Mouse (Mus musculus) left cerebral cortex, postnatal 10 days (tissue): ENCODE data around the gene Armc9. TPM values are rescaled to one million over a fixed set of nuclear protein-coding genes. Genes with fewer than 3 reads are reported as not detected.

Experiments
- DNase-seq, 2 experiments: peaks; one replicate each; pipeline ENCODE4 v3.0.0; 2021 to 2022; ENCODE audit warnings: low spot score in 2 of 2, mixed read lengths in 1 of 2; ENCODE audit errors: extremely low spot score in 1 of 2
- intact Hi-C: fragments of 180-260 bp; cut with DNase I; formaldehyde crosslinking; loops from one replicate; pipeline ENCODE4 v1.15.1; 2025
- total RNA-seq, 2 experiments: library from RNA; stranded (reverse); gene quantifications; 2 replicates each; pipeline ENCODE4 v1.2.3; 2021

The Armc9 gene
- 10 to 100 TPM; 40.7 to 45.7 TPM for total RNA-seq

- DNase-seq: peak; percentile 96 to 97
- intact Hi-C loops: no loop called here
These were observed at the start of gene Armc9 for GRCm38 (mm10) chr1:86154133-86154823. TSS of gene Armc9 (plus strand) at chr1:86154780.

DNA sequence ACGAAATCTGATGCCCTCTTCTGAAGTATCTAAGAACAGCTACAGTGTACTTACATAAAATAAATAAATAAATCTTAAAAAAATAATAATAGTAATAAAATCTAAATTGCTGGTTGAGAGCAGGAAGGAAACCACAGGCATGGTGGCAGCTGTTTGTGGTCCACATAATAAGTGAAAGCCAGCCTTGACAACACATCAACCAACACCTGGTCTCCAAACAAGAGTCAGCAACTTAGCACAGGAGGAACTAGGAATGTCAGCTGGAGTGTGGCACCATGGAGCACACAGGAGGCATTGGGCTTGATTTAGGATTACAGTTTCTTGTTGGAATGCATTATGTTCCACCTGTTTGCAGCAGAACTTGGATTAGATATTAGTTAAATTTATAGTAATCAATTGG lies 49.5 kb upstream of the Armc9 start:
- intact Hi-C loops: no loop called here
- DNase-seq: no peak

- intact Hi-C loops: no loop called here
- peak; percentile 27 to 37 for DNase-seq
These were observed 42.8 kb upstream of the Armc9 start, which contains the start of gene Htr2b for GRCm38 (mm10) chr1:86111779-86112178. TSS of gene Htr2b (minus strand) at chr1:86111970.

DNA sequence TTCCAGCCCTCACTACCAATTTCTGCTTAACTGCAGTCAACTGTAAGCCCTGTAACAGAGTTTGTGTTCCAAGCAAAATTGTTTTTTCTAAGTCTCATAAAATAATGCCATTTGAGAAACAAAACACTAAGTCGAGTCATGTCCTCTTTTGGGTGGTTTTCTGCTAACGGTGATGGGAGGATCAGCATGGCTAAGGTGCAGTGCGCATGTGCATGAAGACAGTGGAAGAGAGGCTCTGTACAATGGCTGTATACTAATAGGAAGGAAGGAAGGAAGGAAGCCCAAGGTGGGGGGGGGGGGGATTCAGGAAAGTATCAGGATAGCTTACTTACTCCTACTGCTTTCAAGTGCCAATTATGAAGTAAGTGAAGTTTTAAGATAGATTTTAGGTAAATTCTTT lies 40.4 kb upstream of the Armc9 start:
- intact Hi-C loops: no loop called here
- no peak for DNase-seq

GRCm38 (mm10) chr1:86119549-86119948 lies 35.0 kb upstream of the Armc9 start:
- no peak for DNase-seq
- intact Hi-C loops: no loop called here

- no peak for DNase-seq
- intact Hi-C loops: loop anchor here (5.0 kb wide), 1 partner anchor 44 kb away; no protein-coding TSS in a partner anchor
These were observed 28.5 kb upstream of the Armc9 start for GRCm38 (mm10) chr1:86126036-86126435.

DNA sequence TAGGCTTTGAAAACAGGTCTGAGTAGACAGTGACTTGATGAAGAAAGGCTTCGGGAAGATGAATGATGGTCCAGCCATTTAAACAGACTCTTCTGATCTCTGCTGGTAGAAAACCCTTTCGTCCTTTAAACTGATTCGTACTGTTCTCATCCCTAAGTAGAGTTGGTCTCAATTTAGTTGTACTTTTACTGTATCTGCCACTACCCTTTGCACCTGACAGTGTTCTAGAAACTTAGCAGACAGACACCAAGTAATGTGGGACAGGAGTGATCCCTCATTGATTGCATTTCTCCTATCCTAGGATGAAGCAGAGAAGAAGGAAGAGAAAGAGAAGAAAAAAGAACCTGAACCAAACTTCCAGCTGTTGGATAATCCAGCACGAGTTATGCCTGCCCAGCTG lies 21.2 kb upstream of the Armc9 start, which contains the start of gene Gm21972:
Gm21972 (plus strand) TSS at position 301 of the 400 bp plus-strand sequence.
- intact Hi-C loops: loop anchor here (5.0 kb wide), 1 partner anchor 41 kb away; no protein-coding TSS in a partner anchor
- DNase-seq: no peak

DNA sequence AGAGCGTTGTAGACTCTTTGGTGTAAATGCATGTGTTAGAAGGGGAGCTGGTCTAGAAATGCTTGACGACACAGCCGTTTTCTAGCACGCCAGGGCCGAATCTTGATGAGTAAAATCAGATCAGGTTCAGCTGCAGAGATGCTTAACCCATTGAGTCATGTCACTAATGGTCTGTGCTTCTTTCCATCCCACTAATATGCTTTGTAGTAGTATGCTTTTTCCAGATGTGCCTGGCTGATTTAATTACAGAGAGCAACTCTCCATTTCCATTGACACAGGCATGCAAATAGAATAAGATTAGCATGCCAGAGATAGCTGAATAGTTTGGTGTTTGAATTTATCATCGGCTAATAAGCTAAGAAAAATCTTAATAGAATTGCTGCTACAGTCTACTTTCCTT lies 19.3 kb upstream of the Armc9 start:
- no peak for DNase-seq
- intact Hi-C loops: no loop called here

DNA sequence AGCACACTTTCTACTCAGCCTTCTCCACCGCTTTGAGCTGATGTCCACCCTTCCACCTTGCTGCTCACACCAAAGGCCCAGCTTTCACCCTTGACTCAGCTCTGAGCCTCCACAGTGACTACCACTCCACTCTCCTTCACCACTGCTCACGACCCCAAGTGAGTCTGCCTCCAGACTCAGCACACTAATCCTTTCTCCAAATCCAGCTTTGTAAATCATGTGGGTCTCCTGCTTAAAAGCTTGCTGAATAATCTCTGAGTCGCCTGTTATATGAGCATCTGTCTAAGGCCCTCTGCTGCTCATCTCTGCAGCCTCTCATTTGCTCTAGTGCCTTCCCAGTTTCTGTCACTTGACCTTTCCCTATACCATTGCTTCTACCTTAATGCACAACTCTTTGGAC lies 13.5 kb upstream of the Armc9 start:
- intact Hi-C loops: no loop called here
- no peak for DNase-seq

GRCm38 (mm10) chr1:86143165-86143564 lies 11.4 kb upstream of the Armc9 start:
- no peak for DNase-seq

DNA sequence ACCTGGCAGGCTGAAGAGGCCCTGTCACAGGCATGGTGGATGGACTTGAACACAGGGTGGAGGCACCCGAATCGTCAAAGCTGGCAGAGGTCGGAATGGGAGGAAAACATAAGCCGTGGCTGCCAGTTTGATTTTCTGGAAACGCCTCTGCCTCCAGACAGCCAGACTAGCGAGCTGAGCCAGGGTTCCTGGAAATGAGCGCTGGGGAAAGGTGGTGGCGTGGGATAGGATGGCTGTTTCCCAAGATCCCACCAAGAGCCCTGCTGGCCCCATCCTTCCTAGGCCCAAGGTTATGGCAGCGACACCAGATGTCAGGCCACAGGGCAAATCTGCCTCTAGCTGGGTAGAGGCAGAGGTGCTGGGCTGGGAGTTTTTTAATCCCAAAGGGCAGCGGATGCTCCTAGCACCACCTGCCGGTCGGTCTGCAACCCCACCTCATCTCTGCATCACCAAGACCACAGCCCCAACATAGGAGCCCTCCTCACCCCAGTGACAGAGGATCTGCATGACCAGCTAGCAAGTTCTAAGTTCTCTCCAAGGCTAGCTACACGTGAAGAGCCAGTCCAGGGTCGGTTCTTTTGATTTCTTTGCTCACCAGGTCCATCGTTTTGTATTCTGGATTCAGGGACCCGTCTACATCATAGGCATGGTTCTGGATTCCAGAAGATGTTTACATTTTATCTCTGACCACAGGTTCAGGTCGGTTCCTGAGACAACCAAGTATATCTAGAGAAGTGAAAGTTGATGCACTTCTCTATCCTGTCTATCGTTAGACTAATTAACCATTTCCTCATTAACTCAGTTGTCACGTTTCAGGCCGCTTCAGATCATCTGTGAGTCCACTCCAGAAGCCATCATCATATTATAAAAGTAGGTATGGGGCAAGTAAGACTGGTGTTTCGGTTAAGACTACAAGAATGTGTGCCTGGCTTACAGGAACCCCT lies 10.3 kb upstream of the Armc9 start:
- DNase-seq: no peak
- intact Hi-C loops: no loop called here

More at GRCm38 (mm10) chr1:86143165-86143564, 11.4 kb upstream of the Armc9 start:
- intact Hi-C loops: no loop called here

DNA sequence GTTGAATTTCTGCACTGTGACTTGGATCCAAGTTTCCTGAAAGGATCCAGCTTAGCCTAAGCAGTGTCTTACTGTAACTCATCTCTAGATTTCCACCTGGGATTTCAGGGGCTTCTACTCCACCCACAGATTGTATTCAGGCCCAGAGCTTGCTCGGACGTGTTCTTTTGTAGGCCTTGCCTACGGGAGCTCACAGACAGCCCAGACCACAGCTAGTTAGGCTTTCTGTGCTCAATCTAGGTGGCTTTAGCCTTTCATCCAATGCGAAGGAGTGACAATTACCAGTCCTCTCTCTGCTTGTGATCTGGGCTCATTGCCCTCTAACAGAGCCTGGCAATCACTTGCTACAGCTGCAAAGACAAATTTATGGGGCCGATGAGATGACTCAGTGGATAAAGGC lies 8.3 kb upstream of the Armc9 start:
- DNase-seq: no peak
- intact Hi-C loops: no loop called here

DNA sequence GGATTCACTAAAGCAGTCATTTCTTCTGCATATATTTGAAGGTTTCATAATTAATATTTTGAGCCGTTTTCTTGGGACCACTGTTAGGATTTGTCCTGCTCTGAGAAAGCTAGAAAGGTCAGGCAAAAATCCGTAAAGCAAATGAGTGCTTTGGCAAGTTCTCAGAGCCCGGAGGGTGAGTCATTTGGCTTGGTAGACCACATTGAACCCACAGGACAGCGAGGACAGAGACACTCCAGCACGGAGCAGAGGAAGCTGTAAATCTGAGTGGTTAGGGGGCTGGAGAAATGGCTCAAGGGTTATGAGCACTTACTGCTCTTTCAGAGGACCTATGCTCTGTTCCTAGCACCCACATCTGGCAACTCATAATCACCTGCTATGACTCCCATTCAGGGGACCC lies 7.0 kb upstream of the Armc9 start:
- no peak for DNase-seq
- intact Hi-C loops: no loop called here

DNA sequence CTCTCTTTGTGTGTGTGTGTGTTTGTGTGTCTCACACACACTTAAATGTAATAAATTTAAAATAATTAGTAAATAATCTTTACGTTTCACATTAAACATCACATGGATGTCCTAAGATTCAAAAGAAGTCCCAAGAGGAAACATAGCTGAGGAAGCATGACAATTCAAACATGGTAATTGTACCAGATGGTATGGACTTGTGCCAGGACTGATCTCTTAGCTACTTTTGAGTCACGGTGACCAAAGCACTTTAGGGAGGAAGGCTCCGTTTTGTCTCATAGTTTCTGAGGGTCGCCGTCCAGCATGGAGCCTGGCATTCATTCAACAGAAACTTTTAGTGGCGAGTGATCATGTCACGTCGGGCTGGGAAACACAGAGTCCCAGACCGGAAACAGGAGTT lies 6.4 kb upstream of the Armc9 start:
- DNase-seq: no peak
- intact Hi-C loops: no loop called here

GRCm38 (mm10) chr1:86150929-86151328 lies 3.7 kb upstream of the Armc9 start:
- no peak for DNase-seq

DNA sequence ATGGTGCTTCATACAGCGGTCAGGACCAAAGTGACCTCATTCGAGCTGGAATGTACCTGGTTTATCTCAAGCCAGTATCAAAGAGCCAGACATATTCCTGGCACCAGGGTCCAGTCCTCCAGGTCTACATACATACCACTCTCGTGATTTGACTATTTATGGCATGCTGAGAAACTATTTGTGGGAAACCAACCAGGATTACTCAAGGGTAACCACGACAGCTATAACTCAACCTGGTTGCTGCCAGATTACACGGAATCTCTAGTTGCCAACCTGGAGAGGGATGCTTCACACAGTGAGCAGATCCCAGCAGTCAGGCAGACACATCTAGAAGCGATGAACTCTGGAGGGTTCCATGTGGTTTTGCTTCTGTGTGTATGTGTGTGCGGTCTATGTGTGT lies 3.2 kb upstream of the Armc9 start:
- intact Hi-C loops: no loop called here
- no peak for DNase-seq

More at GRCm38 (mm10) chr1:86150929-86151328, 3.7 kb upstream of the Armc9 start:
- intact Hi-C loops: no loop called here

DNA sequence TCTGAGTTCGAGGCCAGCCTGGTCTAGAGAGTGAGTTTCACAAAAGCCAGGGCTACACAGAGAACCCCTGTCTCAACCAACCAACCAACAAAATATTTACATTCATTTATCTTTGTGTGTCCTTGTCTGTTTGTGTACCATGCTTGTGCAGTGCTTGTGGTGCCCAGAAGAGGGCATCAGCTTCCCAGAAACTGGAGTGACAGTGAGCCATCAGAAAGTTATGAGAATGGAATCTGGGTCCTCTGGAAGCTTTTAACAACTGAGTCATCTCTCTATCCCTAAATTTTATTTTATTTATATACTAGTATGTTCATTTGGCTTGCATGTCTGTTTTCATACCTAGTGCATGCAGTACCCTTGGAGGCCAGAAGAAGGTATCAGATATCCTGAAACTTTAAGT lies 2.0 kb upstream of the Armc9 start:
- no peak for DNase-seq
- intact Hi-C loops: no loop called here

GRCm38 (mm10) chr1:86154824-86155164 lies 214 bp downstream of the Armc9 start:
- intact Hi-C loops: no loop called here
- no peak for DNase-seq

GRCm38 (mm10) chr1:86156075-86156474 lies 1.5 kb downstream of the Armc9 start:
- intact Hi-C loops: no loop called here
- no peak for DNase-seq

- intact Hi-C loops: no loop called here
- no peak for DNase-seq
These were observed 2.0 kb downstream of the Armc9 start for GRCm38 (mm10) chr1:86156595-86156994.
